Mouse (Mus musculus): Measurements from ENCODE around the gene Ankrd52. TPM values are rescaled to one million over a fixed set of nuclear protein-coding genes. Genes with fewer than 3 reads are reported as not detected.

Ankrd52 gene
- polyA plus RNA-seq, 1 experiment from 2014 or later: 6.8 TPM

GRCm38 (mm10) chr10:128435186-128435823 is 58.4 kb downstream of the Ankrd52 start:
- 77% methylated on average over 17 of the region's 17 CpGs for WGBS
- Histone ChIP-seq H3K36me3 (ENCODE audit: control insufficient read depth, insufficient read depth, low read length) (peaks cover 86% of the 10 kb centered on the region), H3K4me1 (ENCODE audit: control insufficient read depth, insufficient read depth, low read length) (no peaks in the 10 kb centered on the region), H3K4me3 (ENCODE audit: low read depth, low read length) (no peak overlapping the region), H3K9ac (ENCODE audit: low read length) (no peak overlapping the region), H3K9me3 (replicated peaks; ENCODE audit: control insufficient read depth, low read length) (no peaks in the 10 kb centered on the region), H3K4me2 (ENCODE audit: low read length) (no peak overlapping the region), H3K27ac (ENCODE audit: low read depth, low read length) (no peak overlapping the region), H3K27me3 (replicated peaks; ENCODE audit: control insufficient read depth, insufficient read depth, low read length) (no peaks in the 10 kb centered on the region)
- no peak for ATAC-seq
- peak; percentile 13 for DNase-seq (ENCODE audit: low spot score)

- ATAC-seq (no peak), DNase-seq (ENCODE audit: low spot score) (no peak)
- no peaks in the 10 kb centered on the region for H3K9me3 ChIP-seq (replicated peaks; ENCODE audit: control insufficient read depth, low read length)
- no peaks in the 10 kb centered on the region for H3K27me3 ChIP-seq (replicated peaks; ENCODE audit: control insufficient read depth, insufficient read depth, low read length)
- WGBS: 83% methylated on average over 5 of the region's 5 CpGs
- H3K9ac ChIP-seq (ENCODE audit: low read length): no peak overlapping the region
- no peaks in the 10 kb centered on the region for H3K4me1 ChIP-seq (ENCODE audit: control insufficient read depth, insufficient read depth, low read length)
- peaks cover 86% of the 10 kb centered on the region for H3K36me3 ChIP-seq (ENCODE audit: control insufficient read depth, insufficient read depth, low read length)
- H3K27ac ChIP-seq (ENCODE audit: low read depth, low read length): no peak overlapping the region
- H3K4me3 ChIP-seq (ENCODE audit: low read depth, low read length): no peak overlapping the region
- H3K4me2 ChIP-seq (ENCODE audit: low read length): no peak overlapping the region
Observed at GRCm38 (mm10) chr10:128435873-128436272, 59.0 kb downstream of the Ankrd52 start.

- no peak for DNase-seq (ENCODE audit: low spot score)
- WGBS: 88% methylated on average over 8 of the region's 8 CpGs
- Histone ChIP-seq H3K27me3 (replicated peaks; ENCODE audit: control insufficient read depth, insufficient read depth, low read length) (no peaks in the 10 kb centered on the region), H3K36me3 (ENCODE audit: control insufficient read depth, insufficient read depth, low read length) (peaks cover 84% of the 10 kb centered on the region), H3K4me2 (ENCODE audit: low read length) (no peak overlapping the region), H3K4me3 (ENCODE audit: low read depth, low read length) (no peak overlapping the region), H3K27ac (ENCODE audit: low read depth, low read length) (no peak overlapping the region), H3K9me3 (replicated peaks; ENCODE audit: control insufficient read depth, low read length) (no peaks in the 10 kb centered on the region), H3K9ac (ENCODE audit: low read length) (0 out of 2 replicates have a peak overlapping the region, but pooled peaks have one; percentile 8), H3K4me1 (ENCODE audit: control insufficient read depth, insufficient read depth, low read length) (no peaks in the 10 kb centered on the region)
- no peak for ATAC-seq
Observed at GRCm38 (mm10) chr10:128436376-128436775, 59.5 kb downstream of the Ankrd52 start.

GRCm38 (mm10) chr10:128438675-128439279 is 61.9 kb downstream of the Ankrd52 start:
- Histone ChIP-seq H3K4me3 (ENCODE audit: low read depth, low read length) (no peak overlapping the region), H3K9ac (ENCODE audit: low read length) (no peak overlapping the region), H3K36me3 (ENCODE audit: control insufficient read depth, insufficient read depth, low read length) (peaks cover 79% of the 10 kb centered on the region), H3K4me2 (ENCODE audit: low read length) (no peak overlapping the region), H3K27me3 (replicated peaks; ENCODE audit: control insufficient read depth, insufficient read depth, low read length) (no peaks in the 10 kb centered on the region), H3K27ac (ENCODE audit: low read depth, low read length) (no peak overlapping the region), H3K4me1 (ENCODE audit: control insufficient read depth, insufficient read depth, low read length) (no peaks in the 10 kb centered on the region), H3K9me3 (replicated peaks; ENCODE audit: control insufficient read depth, low read length) (no peaks in the 10 kb centered on the region)
- ATAC-seq (no peak), DNase-seq (ENCODE audit: low spot score) (no peak)
- WGBS: 86% methylated on average over 10 of the region's 10 CpGs

- DNase-seq (ENCODE audit: low spot score) (peak; percentile 30), ATAC-seq (no peak)
- H3K27ac ChIP-seq (ENCODE audit: low read depth, low read length): no peak overlapping the region
- no peaks in the 10 kb centered on the region for H3K9me3 ChIP-seq (replicated peaks; ENCODE audit: control insufficient read depth, low read length)
- H3K4me2 ChIP-seq (ENCODE audit: low read length): no peak overlapping the region
- no peak overlapping the region for H3K9ac ChIP-seq (ENCODE audit: low read length)
- H3K4me1 ChIP-seq (ENCODE audit: control insufficient read depth, insufficient read depth, low read length): no peaks in the 10 kb centered on the region
- WGBS: 69% methylated on average over 10 of the region's 10 CpGs
- no peak overlapping the region for H3K4me3 ChIP-seq (ENCODE audit: low read depth, low read length)
- peaks cover 65% of the 10 kb centered on the region for H3K36me3 ChIP-seq (ENCODE audit: control insufficient read depth, insufficient read depth, low read length)
- no peaks in the 10 kb centered on the region for H3K27me3 ChIP-seq (replicated peaks; ENCODE audit: control insufficient read depth, insufficient read depth, low read length)
Observed at GRCm38 (mm10) chr10:128440407-128440806, 63.5 kb downstream of the Ankrd52 start.

GRCm38 (mm10) chr10:128441324-128442119 is 64.6 kb downstream of the Ankrd52 start:
- Histone ChIP-seq H3K4me2 (ENCODE audit: low read length) (no peak overlapping the region), H3K27ac (ENCODE audit: low read depth, low read length) (no peak overlapping the region), H3K27me3 (replicated peaks; ENCODE audit: control insufficient read depth, insufficient read depth, low read length) (no peaks in the 10 kb centered on the region), H3K4me1 (ENCODE audit: control insufficient read depth, insufficient read depth, low read length) (no peaks in the 10 kb centered on the region), H3K4me3 (ENCODE audit: low read depth, low read length) (no peak overlapping the region), H3K9ac (ENCODE audit: low read length) (no peak overlapping the region), H3K9me3 (replicated peaks; ENCODE audit: control insufficient read depth, low read length) (no peaks in the 10 kb centered on the region), H3K36me3 (ENCODE audit: control insufficient read depth, insufficient read depth, low read length) (peaks cover 54% of the 10 kb centered on the region)
- ATAC-seq (no peak), DNase-seq (ENCODE audit: low spot score) (no peak)
- WGBS: 85% methylated on average over 10 of the region's 10 CpGs

- peaks cover 42% of the 10 kb centered on the region for H3K36me3 ChIP-seq (ENCODE audit: control insufficient read depth, insufficient read depth, low read length)
- H3K4me2 ChIP-seq (ENCODE audit: low read length): no peak overlapping the region
- no peak overlapping the region for H3K9ac ChIP-seq (ENCODE audit: low read length)
- H3K4me3 ChIP-seq (ENCODE audit: low read depth, low read length): no peak overlapping the region
- H3K27me3 ChIP-seq (replicated peaks; ENCODE audit: control insufficient read depth, insufficient read depth, low read length): no peaks in the 10 kb centered on the region
- no peak for DNase-seq (ENCODE audit: low spot score)
- 91% methylated on average over 1 of the region's 1 CpGs for WGBS
- no peaks in the 10 kb centered on the region for H3K4me1 ChIP-seq (ENCODE audit: control insufficient read depth, insufficient read depth, low read length)
- H3K9me3 ChIP-seq (replicated peaks; ENCODE audit: control insufficient read depth, low read length): no peaks in the 10 kb centered on the region
- no peak overlapping the region for H3K27ac ChIP-seq (ENCODE audit: low read depth, low read length)
- ATAC-seq: no peak
Observed at GRCm38 (mm10) chr10:128442718-128443117, 65.8 kb downstream of the Ankrd52 start.

- H3K36me3 ChIP-seq (ENCODE audit: control insufficient read depth, insufficient read depth, low read length): peaks cover 25% of the 10 kb centered on the region
- no peak overlapping the region for H3K4me3 ChIP-seq (ENCODE audit: low read depth, low read length)
- 75% methylated on average over 6 of the region's 6 CpGs for WGBS
- no peaks in the 10 kb centered on the region for H3K4me1 ChIP-seq (ENCODE audit: control insufficient read depth, insufficient read depth, low read length)
- no peak overlapping the region for H3K4me2 ChIP-seq (ENCODE audit: low read length)
- no peak for ATAC-seq
- DNase-seq (ENCODE audit: low spot score): no peak
- H3K27me3 ChIP-seq (replicated peaks; ENCODE audit: control insufficient read depth, insufficient read depth, low read length): no peaks in the 10 kb centered on the region
- no peaks in the 10 kb centered on the region for H3K9me3 ChIP-seq (replicated peaks; ENCODE audit: control insufficient read depth, low read length)
- H3K27ac ChIP-seq (ENCODE audit: low read depth, low read length): no peak overlapping the region
- H3K9ac ChIP-seq (ENCODE audit: low read length): no peak overlapping the region
Observed at GRCm38 (mm10) chr10:128444354-128444753, 67.4 kb downstream of the Ankrd52 start.

GRCm38 (mm10) chr10:128445407-128445806 is 68.5 kb downstream of the Ankrd52 start:
- Histone ChIP-seq H3K4me3 (ENCODE audit: low read depth, low read length) (no peak overlapping the region), H3K4me1 (ENCODE audit: control insufficient read depth, insufficient read depth, low read length) (no peaks in the 10 kb centered on the region), H3K27ac (ENCODE audit: low read depth, low read length) (no peak overlapping the region), H3K9me3 (replicated peaks; ENCODE audit: control insufficient read depth, low read length) (no peaks in the 10 kb centered on the region), H3K4me2 (ENCODE audit: low read length) (no peak overlapping the region), H3K9ac (ENCODE audit: low read length) (no peak overlapping the region), H3K27me3 (replicated peaks; ENCODE audit: control insufficient read depth, insufficient read depth, low read length) (no peaks in the 10 kb centered on the region), H3K36me3 (ENCODE audit: control insufficient read depth, insufficient read depth, low read length) (peaks cover 15% of the 10 kb centered on the region)
- DNase-seq (ENCODE audit: low spot score) (no peak), ATAC-seq (no peak)
- WGBS: 88% methylated on average over 4 of the region's 4 CpGs
